Mouse (Mus musculus) kidney, postnatal 0 days (tissue): ENCODE data around the gene Fem1b. TPM values are rescaled to one million over a fixed set of nuclear protein-coding genes. Genes with fewer than 3 reads are reported as not detected.

ENCODE experiments used
- ATAC-seq: fragments of 200-750 bp; cut with Nextera tagmentation; replicated peaks from 2 replicates; pipeline ENCODE4 v1.8.0; 2017; ENCODE audit warnings: low read depth, moderate number of reproducible peaks, moderate TSS enrichment, moderate library complexity; ENCODE audit not compliant: low FRiP score
- DNase-seq: peaks from one replicate; pipeline ENCODE4 v3.0.0-alpha.2; 2016; ENCODE audit warnings: low spot score
- H3K27ac ChIP-seq: fragments of 300-500 bp; sonication (generic); 2 replicates; pipeline ENCODE4 v1.5.1; 2014; ENCODE audit warnings: mild to moderate bottlenecking
- H3K27me3 ChIP-seq: fragments of 300-500 bp; sonication (generic); 2 replicates; pipeline ENCODE4 v1.6.1; 2014; ENCODE audit warnings: low read length, mixed read lengths; ENCODE audit not compliant: insufficient read depth
- H3K36me3 ChIP-seq: fragments of 300-500 bp; sonication (generic); 2 replicates; pipeline ENCODE4 v1.6.1; 2014; ENCODE audit warnings: low read length, mixed read lengths; ENCODE audit not compliant: insufficient read depth
- H3K4me1 ChIP-seq: fragments of 300-500 bp; sonication (generic); replicated peaks from 2 replicates; pipeline ENCODE4 v1.6.1; 2014; ENCODE audit warnings: antibody characterized with exemption, low read length, mixed read lengths; ENCODE audit not compliant: insufficient read depth
- H3K4me2 ChIP-seq: fragments of 300-500 bp; sonication (generic); 2 replicates; pipeline ENCODE4 v1.6.1; 2014; ENCODE audit warnings: mild to moderate bottlenecking, low read length, moderate library complexity, mixed read lengths
- H3K4me3 ChIP-seq: fragments of 300-500 bp; sonication (generic); replicated peaks from 2 replicates; pipeline ENCODE4 v1.5.1; 2014; ENCODE audit warnings: low read depth, low read length
- H3K9ac ChIP-seq: fragments of 300-500 bp; sonication (generic); 2 replicates; pipeline ENCODE4 v1.6.1; 2014; ENCODE audit warnings: low read depth, low read length
- H3K9me3 ChIP-seq: fragments of 300-500 bp; sonication (generic); replicated peaks from 2 replicates; pipeline ENCODE4 v1.6.1; 2016; ENCODE audit warnings: low read length, inconsistent platforms, mixed read lengths
- CTCF ChIP-seq: IDR thresholded peaks from 2 replicates; pipeline ENCODE4 v1.5.1; 2016; ENCODE audit warnings: antibody characterized with exemption, low read depth, mild to moderate bottlenecking, moderate library complexity
- WGBS: fragments of 180-500 bp; shearing (Covaris S2); extraction: QIAGEN DNeasy Blood & Tissue Kit; methylation state at CpG from one replicate; pipeline ENCODE4 v1.1.7; 2014; 5-methylcytosine and 5-hydroxymethylcytosine counted together
- polyA plus RNA-seq: library from polyadenylated mRNA; unstranded; fragments of >200 nt; fragmentation: Nextera tagmentation; extraction: Ambion mirVana; gene quantifications from 2 replicates; pipeline ENCODE4 v1.2.1, GENCODE M21; 2015

Fem1b gene
- polyA plus RNA-seq, 1 experiment from 2014 or later: 15.1 TPM

GRCm38 (mm10) chr9:62839172-62839770 lies 27.5 kb upstream of the Fem1b start:
- peak overlapping the region; percentile 77 for H3K4me2 ChIP-seq
- WGBS: 7% methylated on average over 14 of the region's 14 CpGs
- peak overlapping the region; percentile 90 for H3K27ac ChIP-seq
- H3K4me1 ChIP-seq: peaks cover 18% of the 10 kb centered on the region; the same call in 1 of the 2 replicates
- TF ChIP-seq CTCF: no peak
- no peaks in the 10 kb centered on the region for H3K36me3 ChIP-seq
- DNase-seq: peak; percentile 58
- no peaks in the 10 kb centered on the region for H3K27me3 ChIP-seq
- no peaks in the 10 kb centered on the region for H3K9me3 ChIP-seq
- peak overlapping the region; percentile 64 for H3K4me3 ChIP-seq
- ATAC-seq: no peak
- peak overlapping the region; percentile 85 for H3K9ac ChIP-seq

GRCm38 (mm10) chr9:62838506-62839171 lies 26.9 kb upstream of the Fem1b start, which contains the start of gene Cln6:
Gene Cln6 (plus strand): TSS chr9:62838785.
- DNase-seq: peak; percentile 99
- peak; percentile 87 for ATAC-seq
- Histone ChIP-seq H3K9ac (peak within 1 kb of the TSS; percentile 85), H3K27ac (peak within 1 kb of the TSS; percentile 90), H3K4me2 (peak within 1 kb of the TSS; percentile 77), H3K27me3 (no peaks in the 10 kb centered on the region), H3K4me1 (peaks cover 18% of the 10 kb centered on the region; the same call in 1 of the 2 replicates), H3K36me3 (no peaks in the 10 kb centered on the region), H3K4me3 (peak within 1 kb of the TSS; percentile 64), H3K9me3 (no peaks in the 10 kb centered on the region)
- TF ChIP-seq CTCF: no peak
- under 1% methylated on average over 48 of the region's 48 CpGs for WGBS

- no peaks in the 10 kb centered on the region for H3K27me3 ChIP-seq
- no peaks in the 10 kb centered on the region for H3K36me3 ChIP-seq
- H3K4me1 ChIP-seq: peaks cover 18% of the 10 kb centered on the region; the same call in 1 of the 2 replicates
- H3K4me2 ChIP-seq: peak overlapping the region; percentile 77
- TF ChIP-seq CTCF: no peak
- 0 out of 2 replicates have a peak overlapping the region, but pooled peaks have one; percentile 85 for H3K9ac ChIP-seq
- DNase-seq (no peak), ATAC-seq (no peak)
- H3K4me3 ChIP-seq: peak overlapping the region; percentile 64
- WGBS: 10% methylated on average over 8 of the region's 8 CpGs
- no peaks in the 10 kb centered on the region for H3K9me3 ChIP-seq
- peak overlapping the region; percentile 76 for H3K27ac ChIP-seq
Measured at GRCm38 (mm10) chr9:62838146-62838505, 26.4 kb upstream of the Fem1b start.

- no peak for ATAC-seq
- WGBS: 28% methylated on average over 3 of the region's 3 CpGs
- TF ChIP-seq CTCF: no peak
- H3K4me1 ChIP-seq: peaks cover 18% of the 10 kb centered on the region; the same call in 1 of the 2 replicates
- H3K9ac ChIP-seq: no peak overlapping the region
- H3K4me3 ChIP-seq: no peak overlapping the region
- no peaks in the 10 kb centered on the region for H3K9me3 ChIP-seq
- H3K36me3 ChIP-seq: no peaks in the 10 kb centered on the region
- H3K4me2 ChIP-seq: peak overlapping the region; percentile 77
- DNase-seq: peak; percentile 34
- H3K27ac ChIP-seq: peak overlapping the region; percentile 76
- no peaks in the 10 kb centered on the region for H3K27me3 ChIP-seq
Measured at GRCm38 (mm10) chr9:62837611-62838010, 25.9 kb upstream of the Fem1b start.

- H3K4me1 ChIP-seq: peaks cover 18% of the 10 kb centered on the region; the same call in 1 of the 2 replicates
- no peaks in the 10 kb centered on the region for H3K36me3 ChIP-seq
- WGBS: 42% methylated on average over 4 of the region's 4 CpGs
- H3K9me3 ChIP-seq: no peaks in the 10 kb centered on the region
- H3K4me3 ChIP-seq: no peak overlapping the region
- ATAC-seq: no peak
- H3K27me3 ChIP-seq: no peaks in the 10 kb centered on the region
- H3K27ac ChIP-seq: no peak overlapping the region
- TF ChIP-seq CTCF: 0 out of 2 replicates have a peak, but pooled peaks have one; percentile 16
- H3K4me2 ChIP-seq: no peak overlapping the region
- H3K9ac ChIP-seq: no peak overlapping the region
- DNase-seq: no peak
Measured at GRCm38 (mm10) chr9:62835705-62836446, 24.1 kb upstream of the Fem1b start.

- 71% methylated on average over 5 of the region's 5 CpGs for WGBS
Measured at GRCm38 (mm10) chr9:62834906-62835305, 23.2 kb upstream of the Fem1b start.

More at GRCm38 (mm10) chr9:62834906-62835305, 23.2 kb upstream of the Fem1b start:
- Histone ChIP-seq H3K9ac (no peak overlapping the region), H3K4me2 (no peak overlapping the region), H3K9me3 (no peaks in the 10 kb centered on the region), H3K27me3 (no peaks in the 10 kb centered on the region), H3K4me3 (no peak overlapping the region), H3K4me1 (peaks cover 18% of the 10 kb centered on the region; the same call in 1 of the 2 replicates), H3K27ac (no peak overlapping the region), H3K36me3 (no peaks in the 10 kb centered on the region)
- no peak for DNase-seq
- TF ChIP-seq CTCF: no peak
- ATAC-seq: no peak
